Mouse (Mus musculus) brain, adult 2 months (tissue): ENCODE measurements at regions not wholly inside any gene's neighbourhood (a gene's known extent, or its start where the extent isn't known, plus 50 kb on each side); places are given as distances from the start of the nearest gene placed in this dataset.
A peak's percentile ranks its signal among the peaks of the same experiment; 100 is the strongest.

Source experiments
- DNase-seq: peaks from one replicate; pipeline ENCODE4 v3.0.0; 2011; ENCODE audit warnings: low read depth, low spot score

DNA sequence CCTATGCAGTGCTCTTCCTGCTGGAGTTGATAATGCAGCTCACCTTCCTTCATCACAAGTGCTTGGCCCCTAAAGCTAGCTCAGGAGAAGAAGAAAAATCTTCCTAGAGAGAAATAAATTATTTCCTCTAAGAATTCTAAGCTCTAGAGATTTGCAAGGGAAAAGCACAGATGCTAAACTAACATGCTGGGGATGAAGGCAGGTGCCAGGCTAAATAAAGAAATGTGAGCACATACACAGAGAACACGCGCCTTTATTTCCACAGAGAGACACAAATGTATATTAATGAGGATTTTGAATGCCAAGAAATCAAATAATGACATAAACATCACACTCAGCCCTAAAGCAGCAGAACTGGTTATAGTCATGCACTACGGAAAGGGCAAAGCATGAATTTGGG, 229.5 kb upstream of the Mamld1 start:
- peak; percentile 59 for DNase-seq

DNA sequence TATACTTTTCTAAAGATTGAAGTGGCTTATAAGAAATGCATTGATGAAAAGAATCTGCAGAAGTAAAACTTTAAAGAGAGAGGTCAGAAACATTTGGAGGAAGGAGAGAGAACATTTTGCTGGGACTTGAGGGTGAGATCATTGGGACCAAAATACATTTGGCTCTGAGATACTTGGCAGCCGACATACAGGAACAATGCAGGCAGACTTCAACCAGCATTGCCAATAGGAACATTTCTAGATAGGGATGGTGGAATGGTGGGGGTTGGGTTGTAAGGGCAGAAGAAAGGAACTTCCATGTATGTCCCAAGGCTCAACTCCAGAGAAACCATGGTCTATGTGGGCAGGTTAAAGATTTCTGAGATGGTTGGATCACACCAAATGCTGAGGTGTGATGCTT, 232.3 kb upstream of the Mamld1 start:
- peak; percentile 90 for DNase-seq

DNA sequence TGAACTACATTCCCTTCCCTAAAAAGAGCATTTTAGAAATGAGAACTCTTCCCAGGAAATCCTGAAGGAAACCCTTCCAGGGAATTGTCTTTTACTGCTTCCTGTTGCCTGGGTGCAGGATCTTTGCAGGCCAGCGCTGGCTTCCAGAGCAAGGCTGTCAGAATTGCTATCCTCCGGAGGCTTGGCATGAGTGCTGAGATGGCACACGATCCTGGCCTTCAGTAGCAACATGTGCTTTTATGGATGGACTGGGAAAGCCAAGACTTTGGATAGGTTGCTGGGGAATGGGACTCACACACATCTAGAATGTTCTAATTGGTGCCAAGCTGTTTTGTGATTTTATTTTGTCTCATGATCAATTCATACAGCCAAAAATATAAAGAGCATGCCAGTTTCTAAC, 233.4 kb upstream of the Mamld1 start:
- DNase-seq: peak; percentile 65

DNA sequence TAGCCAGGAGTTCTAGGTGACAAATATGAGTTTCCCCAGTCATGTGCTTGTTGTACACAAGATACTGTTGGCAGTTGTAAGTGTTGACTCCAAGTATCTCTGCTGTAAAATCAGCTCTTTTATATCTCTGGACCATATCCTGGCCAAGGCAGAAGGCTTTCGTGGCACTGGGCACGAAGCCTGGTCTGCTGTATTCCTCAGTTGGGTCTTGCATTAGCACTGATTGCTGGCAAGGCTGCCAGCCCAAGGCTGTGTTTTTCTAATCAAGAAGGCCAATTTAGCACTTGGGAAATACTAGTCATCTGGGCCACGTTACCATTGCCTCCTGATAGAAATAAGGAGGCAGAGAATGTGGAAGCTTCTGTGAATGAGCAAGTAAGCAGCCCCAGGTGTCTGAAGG, 258.3 kb upstream of the Mamld1 start:
- peak; percentile 12 for DNase-seq

DNA sequence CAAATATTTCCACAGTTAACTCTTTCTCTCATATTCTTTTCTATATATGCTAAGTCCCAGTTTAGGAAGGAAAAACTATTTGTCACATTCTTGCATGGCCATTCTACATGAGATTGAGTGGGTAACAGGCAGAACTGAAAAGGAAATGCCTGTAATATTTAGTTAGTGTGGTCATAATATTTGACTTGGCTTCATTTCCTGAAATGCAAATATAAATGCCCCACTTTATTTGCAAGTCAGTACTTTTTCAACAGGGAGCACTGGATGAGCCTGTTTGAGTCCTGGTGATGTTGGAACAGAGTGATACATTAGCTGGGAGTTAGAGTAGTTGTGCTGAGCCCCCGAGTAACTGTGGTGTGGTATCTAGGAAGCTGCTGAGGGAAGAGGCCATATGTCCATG, 285.9 kb upstream of the Tmem185a start:
- no peak for DNase-seq

DNA sequence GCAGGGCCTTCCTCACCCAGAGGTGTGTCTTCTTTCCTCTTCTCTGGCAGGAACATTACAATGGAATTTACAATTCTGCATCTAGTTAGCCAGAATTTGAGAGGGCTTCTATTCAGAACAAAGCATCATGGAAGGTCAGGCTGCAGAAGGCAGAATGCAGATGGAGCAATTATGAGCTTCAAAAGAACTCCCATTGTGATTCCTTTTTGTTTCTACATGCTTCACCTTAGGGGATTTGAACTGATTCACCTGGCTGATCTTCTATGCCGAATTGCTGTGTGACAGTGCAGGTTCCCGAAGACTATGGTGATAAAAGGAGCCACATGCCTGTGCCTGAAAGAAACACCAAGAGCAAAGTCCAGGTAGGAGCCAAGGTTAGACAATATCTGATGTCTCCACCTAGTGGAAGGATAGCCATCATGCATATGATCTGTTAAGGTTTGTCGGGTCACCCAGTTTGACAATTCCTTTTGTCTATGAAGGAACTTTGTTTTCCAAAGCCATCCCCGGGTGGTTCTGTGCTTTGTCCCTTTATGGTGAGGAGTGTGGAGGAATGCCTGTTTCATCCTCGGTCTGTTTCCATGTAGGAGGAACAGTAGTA, 236.1 kb upstream of the Tmem185a start:
- peak; percentile 9 for DNase-seq

DNA sequence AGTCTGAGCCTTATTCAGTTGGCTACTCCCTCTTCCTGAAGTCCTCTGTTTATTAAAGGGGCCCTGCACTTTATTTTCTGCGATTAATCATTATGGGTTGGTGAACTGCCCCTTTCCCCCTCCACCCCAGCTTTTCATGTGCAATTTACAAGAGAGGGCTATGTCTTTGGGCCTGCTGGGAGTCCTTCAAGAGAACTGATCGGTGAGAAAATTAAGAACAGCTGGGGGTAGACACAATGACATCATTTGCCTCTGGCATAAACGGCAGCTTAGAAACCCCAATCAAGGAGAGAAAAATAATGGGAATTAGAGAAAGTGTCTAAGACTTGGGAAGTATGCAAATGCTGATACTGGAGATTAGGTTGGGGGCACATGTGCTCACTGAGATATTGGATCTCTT, 205.2 kb upstream of the Tmem185a start:
- DNase-seq: no peak

DNA sequence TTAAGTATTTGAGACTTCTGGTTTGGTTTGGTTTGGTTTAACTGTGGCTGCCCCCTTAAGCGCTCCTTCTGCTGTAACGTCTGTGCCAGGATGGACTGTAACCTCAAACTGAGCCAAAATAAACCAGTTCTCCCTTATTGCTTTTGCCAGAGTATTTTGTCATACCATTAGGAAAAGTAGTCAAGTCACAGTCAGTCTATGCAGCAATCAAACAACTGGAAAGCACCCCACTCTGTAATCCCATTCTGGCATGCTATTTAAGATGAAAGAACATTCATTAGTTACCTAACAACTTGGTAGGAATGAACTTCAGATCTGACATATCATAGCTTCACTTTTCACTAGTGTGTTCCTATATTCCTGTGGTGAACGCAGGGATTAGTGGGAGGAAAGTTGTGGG, 190.1 kb upstream of the Tmem185a start:
- no peak for DNase-seq
